Mouse (Mus musculus) embryonic facial prominence, embryonic 13.5 days (tissue): ENCODE data around the gene Gm28048. TPM values are rescaled to one million over a fixed set of nuclear protein-coding genes. Genes with fewer than 3 reads are reported as not detected.
A peak's percentile ranks its signal among the peaks of the same experiment; 100 is the strongest.

Source experiments
- ATAC-seq: fragments of 200-750 bp; cut with Nextera tagmentation; 2 replicates; pipeline ENCODE4 v1.8.0; 2017; ENCODE audit warnings: low read depth; ENCODE audit not compliant: insufficient number of reproducible peaks, insufficient read depth, low FRiP score, low TSS enrichment
- H3K27ac ChIP-seq: fragments of 300-500 bp; sonication (generic); 2 replicates; pipeline ENCODE4 v1.5.1; 2015; ENCODE audit warnings: moderate library complexity, mild to moderate bottlenecking, inconsistent platforms
- H3K27me3 ChIP-seq: fragments of 300-500 bp; sonication (generic); 2 replicates; pipeline ENCODE4 v1.6.1; 2015; ENCODE audit warnings: mild to moderate bottlenecking, inconsistent platforms
- H3K36me3 ChIP-seq: fragments of 300-500 bp; sonication (generic); 2 replicates; pipeline ENCODE4 v1.6.1; 2015; ENCODE audit warnings: mild to moderate bottlenecking, inconsistent platforms
- H3K4me1 ChIP-seq: fragments of 300-500 bp; sonication (generic); 2 replicates; pipeline ENCODE4 v1.6.1; 2015; ENCODE audit warnings: inconsistent platforms
- H3K4me2 ChIP-seq: fragments of 300-500 bp; sonication (generic); 2 replicates; pipeline ENCODE4 v1.6.1; 2015; ENCODE audit warnings: moderate library complexity, mild to moderate bottlenecking, inconsistent platforms
- H3K4me3 ChIP-seq: fragments of 300-500 bp; sonication (generic); 2 replicates; pipeline ENCODE4 v1.5.1; 2015; ENCODE audit warnings: mild to moderate bottlenecking, inconsistent platforms
- H3K9ac ChIP-seq: fragments of 300-500 bp; sonication (generic); 2 replicates; pipeline ENCODE4 v1.6.1; 2015; ENCODE audit warnings: mild to moderate bottlenecking, inconsistent platforms
- H3K9me3 ChIP-seq: fragments of 300-500 bp; sonication (generic); 2 replicates; pipeline ENCODE4 v1.6.1; 2016; ENCODE audit warnings: inconsistent platforms
- WGBS: fragments of 180-500 bp; shearing (Covaris S2); methylation state at CpG from one replicate; pipeline ENCODE4 v1.1.7; 2015; ENCODE audit warnings: mixed read lengths; 5-methylcytosine and 5-hydroxymethylcytosine counted together
- polyA plus RNA-seq: library from polyadenylated mRNA; unstranded; fragments of >200 nt; fragmentation: Nextera tagmentation; extraction: Ambion mirVana; gene quantifications from 2 replicates; pipeline ENCODE4 v1.2.1, GENCODE M21; 2015

Gene Gm28048
- polyA plus RNA-seq, 1 experiment from 2014 or later, result 8.6 TPM

GRCm38 (mm10) chr11:22809465-22810096 is 172.3 kb downstream of the Gm28048 start:
- Histone ChIP-seq H3K27me3 (no peaks in the 10 kb centered on the region), H3K4me2 (no peak overlapping the region), H3K9me3 (no peaks in the 10 kb centered on the region), H3K27ac (no peak overlapping the region), H3K9ac (no peak overlapping the region), H3K36me3 (no peaks in the 10 kb centered on the region), H3K4me3 (no peak overlapping the region), H3K4me1 (peaks cover 5% of the 10 kb centered on the region; the same call in 1 of the 2 replicates)
- 77% methylated on average over 7 of the region's 7 CpGs for WGBS
- no peak for ATAC-seq

GRCm38 (mm10) chr11:22808040-22808439 is 173.8 kb downstream of the Gm28048 start:
- Histone ChIP-seq H3K9ac (no peak overlapping the region), H3K27ac (no peak overlapping the region), H3K27me3 (no peaks in the 10 kb centered on the region), H3K4me2 (no peak overlapping the region), H3K9me3 (no peaks in the 10 kb centered on the region), H3K4me1 (no peaks in the 10 kb centered on the region), H3K36me3 (no peaks in the 10 kb centered on the region), H3K4me3 (no peak overlapping the region)
- no peak for ATAC-seq

- Histone ChIP-seq H3K9me3 (no peaks in the 10 kb centered on the region), H3K27ac (no peak overlapping the region), H3K36me3 (no peaks in the 10 kb centered on the region), H3K9ac (no peak overlapping the region), H3K4me2 (no peak overlapping the region), H3K4me1 (peaks cover 6% of the 10 kb centered on the region), H3K4me3 (no peak overlapping the region), H3K27me3 (no peaks in the 10 kb centered on the region)
- 91% methylated on average over 1 of the region's 1 CpGs for WGBS
- ATAC-seq, result no peak
These were observed 176.7 kb downstream of the Gm28048 start for GRCm38 (mm10) chr11:22805171-22805570.

- Histone ChIP-seq H3K9ac (no peak overlapping the region), H3K4me1 (peaks cover 14% of the 10 kb centered on the region), H3K27me3 (no peaks in the 10 kb centered on the region), H3K9me3 (no peaks in the 10 kb centered on the region), H3K4me3 (no peak overlapping the region), H3K27ac (peak overlapping the region; percentile 81), H3K36me3 (no peaks in the 10 kb centered on the region), H3K4me2 (peak overlapping the region; percentile 26)
- ATAC-seq, result peak; percentile 83
- 12% methylated on average over 9 of the region's 9 CpGs for WGBS
These were observed 181.9 kb downstream of the Gm28048 start for GRCm38 (mm10) chr11:22799987-22800424.

GRCm38 (mm10) chr11:22798916-22799315 is 183.0 kb downstream of the Gm28048 start:
- Histone ChIP-seq H3K27ac (no peak overlapping the region), H3K27me3 (no peaks in the 10 kb centered on the region)
- 60% methylated on average over 5 of the region's 5 CpGs for WGBS

GRCm38 (mm10) chr11:22794734-22795133 is 187.2 kb downstream of the Gm28048 start:
- no peaks in the 10 kb centered on the region for H3K9me3 ChIP-seq
- H3K4me2 ChIP-seq, result no peak overlapping the region
- H3K9ac ChIP-seq, result no peak overlapping the region
- no peak overlapping the region for H3K4me3 ChIP-seq
- WGBS, result 91% methylated on average over 1 of the region's 1 CpGs
- H3K4me1 ChIP-seq, result peaks cover 3% of the 10 kb centered on the region
- H3K27me3 ChIP-seq, result no peaks in the 10 kb centered on the region
- ATAC-seq, result no peak
- no peak overlapping the region for H3K27ac ChIP-seq
- no peaks in the 10 kb centered on the region for H3K36me3 ChIP-seq

More at GRCm38 (mm10) chr11:22798916-22799315, 183.0 kb downstream of the Gm28048 start:
- Histone ChIP-seq H3K9me3 (no peaks in the 10 kb centered on the region), H3K9ac (no peak overlapping the region), H3K4me1 (peaks cover 14% of the 10 kb centered on the region), H3K36me3 (no peaks in the 10 kb centered on the region), H3K4me2 (no peak overlapping the region), H3K4me3 (no peak overlapping the region)
- no peak for ATAC-seq

GRCm38 (mm10) chr11:22793881-22794203 is 188.0 kb downstream of the Gm28048 start:
- Histone ChIP-seq H3K4me2 (no peak overlapping the region), H3K9ac (no peak overlapping the region), H3K36me3 (no peaks in the 10 kb centered on the region), H3K4me1 (no peaks in the 10 kb centered on the region), H3K9me3 (no peaks in the 10 kb centered on the region), H3K27me3 (no peaks in the 10 kb centered on the region), H3K27ac (no peak overlapping the region), H3K4me3 (no peak overlapping the region)
- WGBS, result 87% methylated on average over 1 of the region's 1 CpGs
- ATAC-seq, result no peak

GRCm38 (mm10) chr11:22793176-22793880 is 188.6 kb downstream of the Gm28048 start:
- 88% methylated on average over 3 of the region's 3 CpGs for whole genome bisulfite sequencing
- Histone ChIP-seq H3K9ac (no peak overlapping the region), H3K4me3 (no peak overlapping the region), H3K9me3 (no peaks in the 10 kb centered on the region), H3K36me3 (no peaks in the 10 kb centered on the region), H3K27ac (no peak overlapping the region), H3K27me3 (no peaks in the 10 kb centered on the region), H3K4me1 (no peaks in the 10 kb centered on the region), H3K4me2 (no peak overlapping the region)
- ATAC-seq, result no peak

- Histone ChIP-seq H3K27ac (no peak overlapping the region), H3K9me3 (no peaks in the 10 kb centered on the region), H3K27me3 (no peaks in the 10 kb centered on the region), H3K36me3 (no peaks in the 10 kb centered on the region), H3K9ac (no peak overlapping the region), H3K4me3 (no peak overlapping the region), H3K4me2 (no peak overlapping the region), H3K4me1 (no peaks in the 10 kb centered on the region)
- WGBS, result 94% methylated on average over 1 of the region's 1 CpGs
- no peak for ATAC-seq
These were observed 189.7 kb downstream of the Gm28048 start for GRCm38 (mm10) chr11:22792149-22792548.

- Histone ChIP-seq H3K9me3 (no peaks in the 10 kb centered on the region), H3K4me2 (no peak overlapping the region), H3K27ac (no peak overlapping the region), H3K27me3 (no peaks in the 10 kb centered on the region), H3K4me3 (no peak overlapping the region), H3K9ac (no peak overlapping the region), H3K36me3 (no peaks in the 10 kb centered on the region), H3K4me1 (no peaks in the 10 kb centered on the region)
- ATAC-seq, result no peak
- WGBS, result 85% methylated on average over 5 of the region's 5 CpGs
These were observed 190.2 kb downstream of the Gm28048 start for GRCm38 (mm10) chr11:22791726-22792125.

- no peak for ATAC-seq
- Histone ChIP-seq H3K9ac (no peak overlapping the region), H3K9me3 (no peaks in the 10 kb centered on the region), H3K4me2 (no peak overlapping the region), H3K4me3 (no peak overlapping the region), H3K27ac (no peak overlapping the region), H3K36me3 (no peaks in the 10 kb centered on the region), H3K27me3 (no peaks in the 10 kb centered on the region), H3K4me1 (no peaks in the 10 kb centered on the region)
- WGBS, result 81% methylated on average over 2 of the region's 2 CpGs
These were observed 194.1 kb downstream of the Gm28048 start for GRCm38 (mm10) chr11:22787833-22788232.
